Mouse (Mus musculus): ENCODE measurements around the gene Gna11.
A peak's percentile ranks its signal among the peaks of the same experiment; 100 is the strongest.

Gna11 gene

DNA sequence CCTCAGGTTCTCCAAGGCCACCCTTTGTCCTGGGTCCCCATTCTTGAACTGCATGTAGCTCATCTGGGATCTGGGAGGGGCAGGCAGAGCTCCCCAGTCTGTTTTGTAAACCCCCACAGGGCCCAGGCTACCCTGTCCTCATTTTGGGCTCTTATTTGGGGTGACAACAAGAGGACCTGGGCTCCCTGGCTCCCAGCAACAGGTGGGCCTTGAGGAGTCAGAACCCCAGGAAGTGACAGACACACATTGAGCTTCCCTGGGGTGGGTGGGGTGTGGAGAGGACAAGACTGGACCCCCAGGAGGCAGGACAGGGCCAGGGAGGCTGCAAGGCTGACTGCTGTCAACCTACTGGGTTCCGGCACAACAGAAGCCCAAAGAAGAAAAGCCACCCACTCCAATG is 1.4 kb downstream of the Gna11 start:
- no peak for DNase-seq (ENCODE audit: low spot score)

DNA sequence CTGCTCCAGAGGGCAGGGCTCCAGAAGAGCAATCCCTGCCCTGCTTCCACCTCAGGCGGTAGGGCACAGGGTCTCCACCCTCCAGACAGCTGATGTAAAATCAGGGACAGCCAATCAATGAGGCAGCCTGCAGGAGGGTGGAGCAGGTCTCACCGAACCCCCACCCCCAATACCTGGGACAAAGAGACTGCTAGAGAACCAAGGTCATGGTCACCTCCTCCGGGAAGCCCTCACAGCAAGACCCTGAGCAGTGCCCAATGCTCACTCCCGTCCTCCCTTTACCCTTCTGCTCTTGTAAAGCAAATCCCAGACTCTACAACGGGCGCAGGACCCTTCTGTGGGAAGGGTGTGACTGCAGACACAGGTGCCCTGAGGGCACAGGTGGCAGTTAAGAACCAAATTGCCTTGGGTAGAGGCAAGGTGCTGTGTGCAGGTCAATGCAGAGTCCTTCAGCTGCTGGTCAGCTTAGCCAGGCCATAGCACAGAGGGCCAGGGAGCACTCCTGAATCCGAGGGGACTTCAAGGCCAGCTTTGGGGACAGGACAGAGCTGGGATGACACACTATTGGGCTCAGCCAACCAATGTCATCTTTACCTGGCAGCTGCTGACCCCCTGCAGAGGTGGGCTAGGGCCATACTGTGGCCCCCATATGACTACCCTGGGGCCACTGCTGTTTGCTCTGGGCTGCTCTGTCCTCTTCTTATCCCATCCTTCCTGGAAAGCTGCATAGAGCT is 2.1 kb downstream of the Gna11 start:
- DNase-seq (ENCODE audit: low spot score), result no peak

DNA sequence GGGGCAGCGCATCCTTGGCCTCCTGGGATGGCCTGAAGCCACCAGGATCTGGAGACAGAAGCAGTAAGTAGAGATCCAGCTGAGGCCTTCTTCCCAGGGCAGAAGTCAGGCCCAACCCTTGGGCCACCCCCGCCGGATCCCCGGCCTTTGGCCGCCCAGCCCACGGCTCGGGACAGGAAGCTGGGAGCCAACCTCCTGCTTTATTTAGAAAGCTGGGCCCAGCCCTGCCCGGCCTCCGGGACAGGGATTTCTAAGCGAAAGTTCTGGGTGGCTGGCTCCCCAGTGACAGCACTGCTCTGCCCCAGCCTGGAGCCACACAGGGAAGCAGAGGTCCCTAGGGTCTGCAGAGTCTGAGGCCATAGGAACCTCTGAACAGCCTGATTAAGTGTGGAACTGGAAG is 3.2 kb downstream of the Gna11 start:
- DNase-seq (ENCODE audit: low spot score), result no peak

DNA sequence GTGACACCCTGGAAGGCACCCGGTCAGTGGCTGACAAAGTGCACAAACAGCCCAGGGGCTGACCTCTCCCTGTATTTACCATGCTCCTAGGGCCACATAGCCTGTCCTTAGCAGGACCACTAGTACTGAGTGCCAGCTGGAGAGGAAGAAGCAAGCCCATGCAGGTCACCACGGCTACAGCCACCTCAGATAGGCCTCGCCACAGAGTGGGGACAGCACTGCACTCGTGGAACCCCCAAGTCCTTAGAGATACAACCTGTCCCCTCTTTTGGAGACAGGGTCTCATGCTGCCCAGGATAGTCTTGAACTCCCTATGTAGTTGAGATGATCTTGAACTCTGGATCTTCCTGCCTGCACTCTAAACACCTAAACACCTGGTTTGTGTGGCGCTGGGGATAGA is 3.6 kb downstream of the Gna11 start:
- DNase-seq (ENCODE audit: low spot score), result no peak

DNA sequence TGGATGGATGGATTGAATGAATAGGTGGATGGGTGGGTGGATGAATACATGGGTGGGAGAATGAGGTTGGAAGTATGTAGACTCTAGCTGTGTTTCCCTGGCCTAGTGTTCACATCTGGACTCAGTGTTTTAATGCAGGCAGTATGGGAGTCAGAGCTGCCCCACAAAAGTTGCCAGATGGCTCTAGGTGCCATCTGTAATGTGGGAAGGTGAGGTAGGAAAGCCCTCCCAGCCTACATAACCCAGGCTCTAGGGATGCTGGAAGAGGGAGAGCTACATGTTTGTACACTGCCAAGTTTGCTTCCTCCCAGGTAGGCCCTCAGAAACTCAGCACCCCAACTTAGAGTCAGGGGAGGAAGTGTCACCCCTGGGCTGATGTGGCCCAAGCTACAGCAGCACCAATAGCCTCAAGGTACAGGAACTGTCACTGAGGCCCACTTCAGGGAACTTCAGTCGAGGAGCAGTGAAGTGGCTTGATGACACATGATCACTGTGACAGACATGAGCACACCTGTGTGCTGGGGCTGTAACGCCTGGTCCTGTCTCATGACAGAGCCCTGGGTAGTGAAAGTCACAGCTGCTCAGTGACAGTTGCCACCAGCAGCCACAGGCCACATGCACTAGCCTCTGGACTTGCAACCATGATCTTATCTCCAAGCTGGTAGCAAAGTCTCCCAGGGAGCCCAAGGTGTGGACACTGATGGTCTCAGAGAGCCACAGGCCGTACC is 6.5 kb downstream of the Gna11 start:
- DNase-seq (ENCODE audit: low spot score), result no peak

DNA sequence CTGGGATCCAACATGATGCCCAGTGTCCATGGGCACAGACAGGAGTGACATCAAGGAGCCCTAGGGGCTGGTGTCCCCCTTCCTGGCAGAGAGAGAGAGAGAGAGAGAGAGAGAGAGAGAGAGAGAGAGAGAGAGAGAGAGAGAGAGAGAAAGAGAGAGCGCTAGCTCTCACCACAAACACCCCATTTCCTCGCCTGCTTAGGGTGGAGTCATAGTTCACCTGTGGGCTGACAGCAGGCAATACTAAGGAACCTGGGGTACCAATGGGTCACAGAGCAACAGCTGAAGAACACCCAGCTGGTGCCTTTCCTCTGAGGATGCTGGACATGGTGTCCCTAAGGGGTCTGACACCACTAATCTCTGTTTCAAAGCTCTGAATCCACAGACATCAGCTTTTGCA is 7.6 kb downstream of the Gna11 start:
- DNase-seq (ENCODE audit: low spot score), result no peak

DNA sequence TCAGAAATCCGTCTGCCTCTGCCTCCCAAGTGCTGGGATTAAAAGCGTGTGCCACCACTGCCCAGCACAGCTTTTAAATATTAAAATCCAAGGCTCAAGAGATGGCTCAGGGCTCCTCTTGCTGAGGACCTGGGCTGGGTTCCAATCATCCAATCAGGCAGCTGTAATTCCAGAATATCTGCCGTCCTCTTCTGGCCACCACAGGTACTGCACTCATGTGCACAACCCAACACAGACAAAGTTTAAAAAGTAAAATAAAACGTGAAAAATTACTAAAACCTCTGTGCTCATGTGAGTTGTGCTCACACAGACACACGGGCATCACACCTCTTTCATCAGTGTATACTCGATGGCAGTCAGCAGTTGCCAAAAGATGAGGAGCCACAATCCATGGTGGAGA is 8.3 kb downstream of the Gna11 start:
- no peak for DNase-seq (ENCODE audit: low spot score)

DNA sequence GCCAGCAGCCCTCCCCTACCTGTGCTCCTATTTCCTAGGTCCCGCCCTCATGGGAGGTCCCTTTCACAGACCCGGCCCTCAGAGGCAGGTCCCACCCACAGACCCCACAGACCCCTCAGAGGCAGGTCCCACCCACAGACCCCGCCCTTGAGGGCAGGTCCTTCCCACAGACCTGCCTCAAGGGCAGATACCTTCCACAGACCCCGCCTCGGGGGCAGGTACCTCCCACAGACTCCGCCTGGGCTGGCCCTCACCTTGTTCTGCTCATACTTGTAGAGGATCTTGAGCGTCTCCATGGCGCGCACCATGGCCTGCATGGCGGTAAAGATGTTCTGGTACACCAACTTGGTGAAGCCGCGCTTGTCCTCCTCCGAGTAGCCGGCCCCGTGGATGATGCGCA is 10.2 kb downstream of the Gna11 start:
- DNase-seq (ENCODE audit: low spot score), result no peak

DNA sequence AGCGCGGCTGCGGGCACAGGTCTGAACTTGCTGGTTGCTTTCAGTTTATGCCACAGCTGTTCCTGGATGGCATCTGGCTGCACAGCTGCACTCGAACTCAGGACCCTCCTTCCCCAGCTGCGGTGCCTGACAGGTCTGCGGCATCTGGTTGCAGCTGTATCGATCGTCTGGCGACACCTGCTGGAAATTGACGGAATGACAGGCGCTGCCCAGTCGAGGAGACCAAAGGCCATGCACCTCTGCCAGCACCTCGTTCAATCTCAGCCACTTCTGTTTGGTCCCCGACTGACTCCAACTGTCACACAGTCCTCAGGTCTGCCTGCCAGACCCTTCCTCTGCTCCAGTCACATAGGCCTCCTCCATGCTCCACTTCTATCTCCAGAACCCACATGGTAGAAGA is 18.2 kb downstream of the Gna11 start:
- DNase-seq (ENCODE audit: low spot score), result peak; percentile 90

DNA sequence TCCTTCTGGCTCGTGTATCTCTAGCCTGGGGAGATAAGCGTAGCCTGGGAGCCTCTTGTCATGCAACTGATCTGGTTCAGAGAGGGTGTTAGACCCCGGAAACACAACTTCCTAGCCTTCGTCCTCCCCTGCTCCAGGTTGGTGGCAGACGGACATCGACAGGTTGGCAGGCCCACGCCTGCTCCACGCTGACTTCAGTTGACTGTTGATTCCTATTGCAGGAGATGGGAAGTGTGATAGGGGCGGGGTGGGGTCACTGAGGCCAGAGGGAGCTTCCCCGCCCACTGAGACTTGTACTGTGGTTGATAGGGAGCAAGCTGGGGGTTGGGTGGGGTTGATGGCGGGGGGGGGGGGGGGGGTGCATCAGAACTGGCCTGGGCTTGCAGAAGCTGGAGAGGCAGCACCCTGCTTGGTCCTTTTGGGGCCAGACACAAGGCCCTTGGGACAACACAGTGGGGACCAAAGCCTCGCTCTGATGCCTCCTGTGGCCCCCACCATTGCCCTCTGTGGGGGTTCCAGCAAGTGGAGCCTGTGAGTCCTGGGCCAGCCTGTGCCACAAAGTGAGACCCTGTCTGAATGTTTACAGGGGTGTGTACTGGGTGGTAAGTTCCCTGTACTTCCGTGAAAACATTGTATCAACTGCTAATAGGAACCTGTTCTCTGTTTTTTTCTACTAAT is 19.8 kb downstream of the Gna11 start:
- DNase-seq (ENCODE audit: low spot score), result no peak

DNA sequence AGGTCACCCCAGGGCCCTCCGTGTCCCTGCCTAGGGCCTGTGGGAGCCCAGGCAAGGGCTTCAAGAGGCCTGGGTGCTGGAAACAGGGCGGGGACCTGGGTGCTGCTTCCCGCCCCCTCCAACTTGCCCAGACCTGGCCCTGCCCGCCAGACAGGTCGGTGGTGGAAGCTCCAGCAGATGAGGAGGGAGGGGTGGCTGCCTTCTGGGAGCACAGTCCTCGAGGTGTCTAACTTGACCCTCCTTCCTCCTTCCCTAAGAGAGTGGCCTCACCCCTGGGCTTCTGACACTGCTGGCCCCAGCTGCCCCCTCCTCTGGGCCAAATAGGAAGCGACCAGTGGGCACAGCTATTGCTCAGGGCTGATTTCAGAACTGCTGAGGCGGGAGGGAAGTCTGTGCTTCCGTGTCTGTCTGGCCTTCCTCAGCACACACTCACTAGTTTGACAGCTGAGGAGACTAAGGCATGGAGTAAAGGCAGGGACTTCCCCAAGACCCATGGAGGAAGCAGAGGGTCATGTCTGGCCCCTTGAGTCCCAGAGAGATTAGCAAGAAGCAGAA is 20.9 kb downstream of the Gna11 start, which contains the start of gene Gna15:
Gene Gna15, minus strand, starts transcription at position 175 of the 555 bp plus-strand sequence.
- no peak for DNase-seq (ENCODE audit: low spot score)

DNA sequence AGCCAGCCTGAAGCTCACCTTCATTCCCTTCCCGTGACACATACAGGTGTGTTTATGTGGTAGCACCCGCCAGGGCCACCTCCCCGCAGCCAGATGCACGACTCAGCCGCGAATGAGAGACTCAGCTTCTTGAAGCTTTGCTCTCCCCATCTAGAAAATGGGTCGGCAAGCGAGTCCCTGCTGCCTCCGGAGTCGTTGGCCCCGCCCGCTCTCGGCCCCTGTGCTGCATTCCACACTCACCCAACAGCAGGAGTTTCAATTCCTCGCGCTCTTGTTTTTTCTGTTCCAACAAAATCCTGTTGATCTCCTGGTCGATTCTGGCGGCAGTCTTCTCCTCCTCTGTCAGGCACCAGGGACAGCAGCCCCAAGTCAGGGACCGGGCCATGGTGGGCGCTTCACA is 21.4 kb downstream of the Gna11 start:
- DNase-seq (ENCODE audit: low spot score), result no peak

DNA sequence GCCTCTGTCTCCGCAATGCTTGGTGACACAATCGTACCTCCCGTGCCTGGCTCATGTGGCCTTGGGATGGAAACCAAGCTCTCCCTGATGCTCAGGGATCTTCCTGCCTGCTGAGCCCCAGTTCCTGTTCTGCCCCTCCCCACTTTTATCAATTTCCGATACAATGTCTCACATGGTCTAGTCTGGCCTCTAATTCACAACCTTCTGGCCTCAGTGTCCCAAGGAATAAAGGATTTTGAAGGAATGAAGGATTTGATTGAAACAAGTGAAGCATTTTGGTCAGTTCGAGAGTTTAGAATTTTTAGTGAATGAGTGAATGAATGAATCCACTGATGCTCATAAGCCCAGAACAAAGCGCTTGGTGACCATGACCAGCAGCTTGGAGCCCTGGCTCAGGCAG is 21.8 kb downstream of the Gna11 start:
- no peak for DNase-seq (ENCODE audit: low spot score)

DNA sequence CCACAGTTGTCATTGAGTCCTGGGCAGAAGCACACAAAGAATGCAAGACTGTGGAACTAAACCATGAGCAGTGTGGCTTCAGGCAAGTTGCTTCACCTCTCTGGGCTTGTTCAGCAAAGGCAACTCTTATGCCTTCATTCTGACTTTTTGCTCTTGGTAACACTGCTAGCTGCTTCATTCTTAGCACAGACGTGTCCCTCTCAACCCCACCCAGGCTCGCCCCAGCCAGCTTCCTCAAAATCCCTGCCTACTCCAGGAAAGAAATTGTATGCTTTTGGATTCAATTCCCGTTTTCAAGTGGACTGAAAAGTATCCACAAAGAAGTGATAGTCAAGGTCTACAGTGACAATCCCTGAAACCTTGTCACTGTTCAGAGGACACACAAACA is 25.0 kb downstream of the Gna11 start:
- DNase-seq (ENCODE audit: low spot score), result no peak

DNA sequence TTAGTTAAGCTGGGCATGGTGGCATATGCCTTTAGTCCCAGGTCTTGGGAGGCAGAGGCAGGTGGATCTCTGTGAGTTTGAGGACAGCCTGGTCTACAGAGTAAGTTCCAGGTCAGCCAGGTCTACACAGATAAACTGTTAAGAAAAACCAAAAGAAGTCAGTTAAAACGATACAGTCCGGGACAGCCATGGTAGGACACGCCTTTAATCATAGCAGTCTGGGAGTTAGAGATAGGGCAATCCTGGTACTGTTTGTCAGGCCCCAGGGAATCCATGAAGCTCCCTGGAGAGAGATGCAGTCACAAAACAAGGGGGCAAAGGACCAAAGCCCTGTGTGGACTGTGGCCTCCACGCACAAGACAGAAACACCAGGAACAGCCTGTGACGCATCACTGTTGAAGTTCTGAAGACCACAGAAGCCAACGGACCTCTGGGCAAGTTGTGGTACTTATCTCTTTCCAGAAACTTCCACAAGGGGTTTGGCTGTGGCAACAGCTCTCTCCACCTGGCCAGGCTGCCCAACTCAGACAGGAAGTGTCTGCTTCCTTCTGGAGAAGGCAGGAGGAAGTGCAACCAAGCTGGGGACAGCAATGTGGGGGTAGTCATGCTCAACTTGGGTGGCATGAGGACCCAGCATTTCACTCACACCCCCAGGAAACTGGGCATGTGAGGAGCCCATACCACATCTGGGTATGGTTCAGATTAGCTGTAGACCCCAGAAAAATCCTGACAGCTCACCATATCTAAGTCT is 25.6 kb downstream of the Gna11 start:
- DNase-seq (ENCODE audit: low spot score), result no peak

DNA sequence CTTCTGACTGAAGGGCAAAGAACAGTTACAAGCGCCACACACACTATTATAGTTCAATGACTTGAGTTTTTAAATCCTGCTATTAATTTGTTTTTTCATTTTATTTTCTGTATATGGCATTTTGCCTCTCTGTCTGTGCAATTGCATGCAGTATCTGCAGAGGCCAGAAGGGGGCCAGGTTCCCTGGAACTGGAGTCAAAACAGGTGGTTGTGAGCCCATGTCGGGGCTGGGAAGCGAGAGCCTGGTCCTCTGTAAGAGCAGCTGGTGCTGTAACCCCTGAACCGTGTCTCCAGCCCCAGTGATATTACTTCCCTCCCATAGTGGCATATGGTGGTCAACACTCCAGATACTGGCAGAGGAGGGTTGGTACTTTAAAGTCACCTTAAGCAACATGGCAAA is 26.4 kb downstream of the Gna11 start:
- DNase-seq (ENCODE audit: low spot score), result peak; percentile 86

DNA sequence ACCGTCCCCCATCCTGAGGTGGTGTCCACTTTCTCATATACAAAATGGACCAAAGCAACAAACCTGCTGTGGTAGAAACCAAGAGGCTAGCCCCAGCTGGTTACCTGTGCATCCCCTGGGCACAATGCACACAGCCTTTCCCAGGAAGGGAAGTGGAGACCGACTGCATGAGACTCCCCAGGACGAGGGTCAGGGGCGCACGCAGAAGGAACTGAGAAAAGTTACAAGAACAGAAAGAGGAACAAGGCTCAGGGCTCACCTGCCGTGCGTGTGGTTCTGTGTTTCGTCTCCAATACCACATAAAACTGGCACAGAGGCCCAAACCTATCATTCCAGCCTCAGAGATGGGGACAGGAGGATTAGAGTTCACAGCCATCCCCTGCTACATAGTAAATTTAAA is 27.8 kb downstream of the Gna11 start:
- DNase-seq (ENCODE audit: low spot score), result no peak

DNA sequence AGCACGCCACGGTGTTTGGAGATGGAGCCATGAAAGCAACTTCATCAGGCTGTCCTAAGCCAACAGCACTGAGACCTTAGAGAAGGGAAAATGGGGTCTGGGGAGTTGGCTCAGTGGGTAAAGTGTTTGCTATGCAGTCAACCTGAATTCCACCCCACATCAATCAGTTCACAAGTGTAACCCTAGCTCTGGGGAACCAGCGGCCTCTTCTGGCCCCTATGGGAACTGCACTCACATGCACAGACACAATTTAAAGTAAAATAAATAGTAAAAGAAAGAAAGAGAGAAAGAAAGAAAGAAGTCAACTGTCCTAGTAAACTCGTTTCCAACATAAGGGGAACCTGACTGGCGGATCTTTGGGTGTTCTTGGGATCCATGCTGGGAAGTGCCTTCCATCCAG is 31.2 kb downstream of the Gna11 start:
- DNase-seq (ENCODE audit: low spot score), result no peak

DNA sequence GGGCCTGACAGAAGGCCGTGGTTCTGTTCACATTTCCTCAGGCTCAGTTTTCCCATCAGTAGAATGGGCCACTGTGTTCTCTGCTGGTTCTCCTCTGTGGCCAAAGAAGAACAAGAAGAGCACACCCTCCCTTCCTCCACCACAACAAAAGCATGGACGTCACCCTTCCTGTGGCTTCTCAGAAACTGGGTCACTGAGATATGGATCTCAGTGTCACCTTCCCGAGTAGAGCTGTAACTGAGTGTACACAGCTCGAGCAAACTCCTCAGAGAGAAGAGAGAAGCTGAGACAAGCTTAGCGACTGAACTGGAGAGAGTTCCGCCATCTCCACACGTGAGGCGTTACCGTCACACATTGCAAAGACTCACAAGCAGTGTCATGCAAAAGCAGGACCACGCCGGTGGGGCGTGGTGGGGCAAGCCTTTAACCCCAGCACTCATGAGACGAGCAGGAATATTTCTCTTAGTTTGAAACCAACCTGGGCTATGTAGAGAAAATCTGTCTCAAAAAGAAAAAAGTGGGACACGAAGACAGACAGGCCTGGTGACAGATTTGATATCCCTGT is 34.7 kb downstream of the Gna11 start:
- no peak for DNase-seq (ENCODE audit: low spot score)

DNA sequence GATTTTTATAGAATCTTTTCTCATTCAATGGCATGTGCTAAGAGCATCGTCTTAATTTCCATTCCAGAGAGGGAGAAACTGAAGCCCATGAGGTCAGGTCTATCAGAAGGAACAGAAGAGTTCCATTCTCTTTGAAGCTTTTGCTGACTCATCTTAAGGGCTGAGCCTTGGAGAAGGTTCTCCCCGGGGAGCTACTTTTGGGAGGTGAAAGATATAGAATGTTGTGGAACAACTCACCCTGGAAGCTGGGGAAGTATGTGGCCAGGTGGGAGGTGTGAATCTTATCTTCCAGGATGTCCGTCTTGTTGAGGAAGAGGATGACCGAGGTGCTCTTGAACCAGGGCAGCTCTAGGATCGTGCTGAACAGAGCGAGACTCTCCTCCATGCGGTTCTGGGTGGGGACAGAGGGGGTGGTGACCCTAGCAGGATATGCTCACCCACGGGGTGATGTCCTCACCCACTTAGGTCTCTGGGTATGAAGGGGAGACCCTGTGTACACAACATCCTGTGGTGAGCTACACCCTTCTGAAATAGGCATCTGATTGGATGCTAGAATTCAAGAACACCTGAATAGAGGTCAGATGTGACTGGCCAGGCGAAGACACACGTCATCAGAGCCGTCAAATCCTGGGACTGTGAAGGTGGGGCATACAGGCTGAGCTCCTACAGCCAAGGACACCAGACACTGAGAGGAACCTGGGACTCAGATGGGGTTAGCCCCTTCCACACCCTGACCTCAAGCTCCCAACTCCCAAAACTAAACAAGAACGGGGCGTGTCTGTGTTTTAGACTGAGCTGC is 37.1 kb downstream of the Gna11 start:
- DNase-seq (ENCODE audit: low spot score), result no peak

DNA sequence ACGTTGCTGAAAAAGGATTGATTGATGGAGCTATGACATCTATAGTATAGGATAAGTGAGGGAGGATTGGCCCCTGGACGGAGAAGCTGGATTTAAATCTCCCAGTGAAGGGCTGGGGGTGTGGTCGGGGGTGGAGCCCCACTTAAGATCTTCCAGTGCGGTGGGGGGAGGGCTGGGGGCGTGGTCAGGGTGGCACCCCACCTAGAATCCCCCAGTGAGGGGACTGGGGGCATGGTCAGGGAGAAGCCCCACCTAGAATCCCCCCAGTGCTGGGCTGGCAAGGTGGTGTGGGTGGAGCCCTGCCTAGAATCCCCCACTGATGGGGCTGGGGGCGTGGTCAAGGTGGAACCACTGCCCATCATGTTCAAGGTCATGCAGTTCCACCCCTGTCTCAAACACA is 37.9 kb downstream of the Gna11 start:
- DNase-seq (ENCODE audit: low spot score), result no peak

Data from testis, postnatal 10 days (tissue).